Mouse (Mus musculus) gastrocnemius, postnatal 10 days (tissue): Measurements from ENCODE around the gene Rpl27a. TPM values are rescaled to one million over a fixed set of nuclear protein-coding genes. Genes with fewer than 3 reads are reported as not detected.

ENCODE experiments used
- DNase-seq: peaks from one replicate; pipeline ENCODE4 v3.0.0; 2021; ENCODE audit warnings: mixed read lengths
- microRNA-seq, 2 experiments: library from miRNA; unstranded; fragments of <30 nt; microRNA quantifications; one replicate each; pipeline ENCODE4 v1.2.0; 2021
- total RNA-seq, 2 experiments: library from RNA; stranded (reverse); gene quantifications; 2 replicates each; pipeline ENCODE4 v1.2.3; 2021

The Rpl27a gene
- total RNA-seq, 2 experiments from 2014 or later: 131 to 154 TPM

DNA sequence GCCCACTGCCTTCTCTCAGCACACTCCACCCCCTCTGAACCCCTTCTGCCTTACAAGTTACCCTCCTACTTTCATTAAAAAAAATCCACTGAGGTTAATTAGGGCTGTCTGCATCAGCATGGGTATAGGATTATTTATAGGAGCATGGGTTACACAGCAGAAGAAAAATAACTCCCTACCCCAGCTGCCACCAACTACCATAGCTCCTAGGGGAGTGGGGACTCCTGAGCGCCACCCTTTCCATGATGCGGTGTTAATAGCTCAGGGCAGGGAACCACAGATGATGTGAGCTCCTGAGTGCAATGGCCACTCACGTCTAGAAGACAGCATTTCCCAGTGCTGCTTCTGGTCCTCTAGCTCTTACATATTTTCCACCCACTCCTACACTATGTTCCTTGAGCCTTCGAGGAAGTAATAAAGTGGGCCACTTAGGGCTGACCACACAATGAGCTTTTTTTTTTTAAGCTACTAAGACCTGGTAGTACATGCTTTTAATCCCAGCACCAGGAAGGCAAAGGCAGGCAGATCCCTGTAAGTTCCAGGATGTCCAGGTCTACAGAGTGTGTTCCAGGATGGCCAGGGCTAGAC, 44.9 kb downstream of the Rpl27a start:
- DNase-seq: no peak

DNA sequence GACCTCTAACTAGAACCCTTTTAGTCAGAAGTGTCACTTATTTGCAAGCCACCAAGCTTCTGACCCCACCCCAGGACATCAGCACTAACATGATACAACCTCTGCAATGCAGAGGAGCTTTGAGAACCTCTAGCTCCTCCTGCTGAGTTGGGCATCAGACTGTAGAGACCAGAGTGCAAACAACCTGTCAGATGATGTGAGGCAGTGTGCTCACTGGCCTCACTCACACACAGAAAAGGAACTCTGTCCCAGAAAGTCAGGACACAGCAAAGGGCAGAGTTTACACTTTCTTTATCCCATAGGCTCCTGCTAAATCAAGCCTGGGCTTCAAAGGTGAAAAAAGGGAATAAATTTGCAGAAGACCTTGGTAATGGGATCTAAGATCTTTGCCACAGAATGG, 47.4 kb downstream of the Rpl27a start:
- DNase-seq: no peak

GRCm38 (mm10) chr7:109566841-109567768, 48.2 kb downstream of the Rpl27a start:
- no peak for DNase-seq

DNA sequence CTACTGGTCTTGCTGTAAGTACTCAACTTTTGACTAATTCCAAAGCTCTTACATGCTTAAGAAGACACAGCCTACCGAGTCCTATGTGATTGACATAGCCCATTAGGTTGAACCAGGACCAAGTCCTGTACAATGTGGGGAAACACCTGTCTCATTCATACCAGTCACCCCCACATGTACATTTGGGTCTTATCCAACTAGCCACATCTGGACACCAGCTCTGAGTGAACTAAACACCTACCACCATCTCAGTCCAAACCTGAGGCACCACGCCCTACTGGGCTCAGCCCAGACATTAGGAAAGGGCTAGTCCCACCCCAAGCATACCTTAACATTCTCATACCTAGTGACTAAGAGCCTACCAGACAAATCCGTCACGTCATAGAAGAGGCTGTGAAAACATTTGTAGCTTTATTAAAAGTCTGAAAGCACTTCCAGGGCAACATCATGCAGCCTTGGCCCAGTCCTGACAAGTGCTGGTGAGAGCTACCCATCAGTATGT, 49.5 kb downstream of the Rpl27a start:
- no peak for DNase-seq

Small RNA genes lying within 50 kb of the gene (microRNA-seq; reads per million reads assigned to microRNA genes)
- 0 to 0.25 reads per million in 2 experiments for gene Gm47284

Other genes starting within 250 kb of the Rpl27a start
- not detected for gene Stk33, start 80.1 kb upstream of the Rpl27a start, total RNA-seq
- gene Trim66, start 11.0 kb upstream of the Rpl27a start, total RNA-seq: under 1 TPM; 0.19 to 0.41 TPM
- gene St5, start 184.5 kb downstream of the Rpl27a start, total RNA-seq: 10 to 100 TPM; 22.3 to 32.0 TPM
- 10 to 100 TPM in 1 of 2 experiments, 1 to 10 TPM in 1; 9.4 to 11.0 TPM for gene Akip1, start 184.5 kb downstream of the Rpl27a start, total RNA-seq
- not detected for gene BC051019, start 204.7 kb downstream of the Rpl27a start, total RNA-seq
- not detected for gene Ascl3, start 212.6 kb downstream of the Rpl27a start, total RNA-seq
- gene Tmem9b, start 233.7 kb downstream of the Rpl27a start, total RNA-seq: 10 to 100 TPM; 24.7 to 26.9 TPM